Mouse (Mus musculus): ENCODE measurements around the gene Trim38. TPM values are rescaled to one million over a fixed set of nuclear protein-coding genes. Genes with fewer than 3 reads are reported as not detected.

Gene Trim38
- polyA plus RNA-seq, 2 experiments: 0.04 TPM; not detected in 1

DNA sequence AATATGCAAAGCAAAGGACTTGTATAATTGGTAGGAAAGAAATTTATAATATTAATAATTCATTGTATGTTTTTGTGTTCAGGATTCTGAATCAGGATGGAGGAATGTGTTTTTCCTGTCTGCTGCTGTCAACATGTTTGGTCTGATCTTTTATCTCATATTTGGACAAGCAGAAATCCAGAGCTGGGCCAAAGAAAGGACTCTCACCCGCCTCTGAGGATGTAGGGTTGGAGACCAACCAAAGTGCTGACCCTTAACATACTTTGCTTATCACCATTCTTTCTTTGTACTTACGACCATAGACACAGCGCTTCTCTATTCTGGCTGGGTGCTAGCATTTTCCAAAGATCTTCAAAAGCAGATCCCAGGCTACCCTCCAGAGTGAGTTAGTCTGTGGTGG lies 52.5 kb downstream of the Trim38 start:
- no peak overlapping the region for H3K4me2 ChIP-seq (replicated peaks; ENCODE audit: low read depth, low read length, severe bottlenecking)
- TF ChIP-seq POLR2A (IDR thresholded peaks at IDR 0.05; ENCODE audit: borderline replicate concordance, extremely low read depth, insufficient read depth, insufficient read length): no peak
- no peaks in the 10 kb centered on the region for H3K9me3 ChIP-seq (ENCODE audit: control insufficient read depth, low read length)
- ATAC-seq (ENCODE audit: low FRiP score, low read depth) (no peak), DNase-seq (ENCODE audit: low spot score) (no peak)
- no peaks in the 10 kb centered on the region for H3K27me3 ChIP-seq (ENCODE audit: control insufficient read depth, insufficient read depth, low read length)
- 0 out of 2 replicates have a peak, but pooled peaks cover 3% of the 10 kb centered on the region for H3K4me1 ChIP-seq (ENCODE audit: control insufficient read depth, insufficient read depth, low read length)
- no peaks in the 10 kb centered on the region for H3K36me3 ChIP-seq (ENCODE audit: control insufficient read depth, insufficient read depth, low read length)
- no peak overlapping the region for H3K4me3 ChIP-seq (replicated peaks; ENCODE audit: low read length)
- no peak overlapping the region for H3K9ac ChIP-seq (ENCODE audit: low read depth, low read length, severe bottlenecking)
- WGBS: 84% methylated on average over 3 of the region's 3 CpGs
- no peak overlapping the region for H3K27ac ChIP-seq (replicated peaks; ENCODE audit: low read depth, low read length)

DNA sequence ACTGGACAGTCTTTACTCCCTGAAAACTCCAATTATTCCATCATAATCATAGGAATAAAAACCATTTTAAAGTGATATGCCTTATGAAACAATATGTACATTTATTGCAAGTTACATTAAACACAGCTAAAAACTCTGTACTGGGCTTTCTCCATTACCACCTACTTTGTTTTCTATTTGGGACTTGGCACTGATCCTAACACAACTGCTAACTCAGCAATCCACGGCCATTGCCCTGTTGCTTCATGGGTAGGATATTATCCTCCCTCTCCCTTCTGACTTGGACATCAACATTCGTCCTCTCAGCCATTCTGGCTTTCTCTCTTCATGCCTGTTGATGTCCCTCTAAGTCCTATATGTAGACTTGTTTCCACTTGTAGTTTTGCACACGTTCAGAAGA lies 56.9 kb downstream of the Trim38 start:
- ATAC-seq (ENCODE audit: low FRiP score, low read depth) (no peak), DNase-seq (ENCODE audit: low spot score) (no peak)
- Histone ChIP-seq H3K36me3 (ENCODE audit: control insufficient read depth, insufficient read depth, low read length) (no peaks in the 10 kb centered on the region), H3K27ac (replicated peaks; ENCODE audit: low read depth, low read length) (no peak overlapping the region), H3K27me3 (ENCODE audit: control insufficient read depth, insufficient read depth, low read length) (no peaks in the 10 kb centered on the region), H3K4me3 (replicated peaks; ENCODE audit: low read length) (no peak overlapping the region), H3K9ac (ENCODE audit: low read depth, low read length, severe bottlenecking) (no peak overlapping the region), H3K9me3 (ENCODE audit: control insufficient read depth, low read length) (no peaks in the 10 kb centered on the region), H3K4me2 (replicated peaks; ENCODE audit: low read depth, low read length, severe bottlenecking) (no peak overlapping the region), H3K4me1 (ENCODE audit: control insufficient read depth, insufficient read depth, low read length) (no peaks in the 10 kb centered on the region)
- TF ChIP-seq POLR2A (IDR thresholded peaks at IDR 0.05; ENCODE audit: borderline replicate concordance, extremely low read depth, insufficient read depth, insufficient read length): no peak
- WGBS: 69% methylated on average over 3 of the region's 3 CpGs

DNA sequence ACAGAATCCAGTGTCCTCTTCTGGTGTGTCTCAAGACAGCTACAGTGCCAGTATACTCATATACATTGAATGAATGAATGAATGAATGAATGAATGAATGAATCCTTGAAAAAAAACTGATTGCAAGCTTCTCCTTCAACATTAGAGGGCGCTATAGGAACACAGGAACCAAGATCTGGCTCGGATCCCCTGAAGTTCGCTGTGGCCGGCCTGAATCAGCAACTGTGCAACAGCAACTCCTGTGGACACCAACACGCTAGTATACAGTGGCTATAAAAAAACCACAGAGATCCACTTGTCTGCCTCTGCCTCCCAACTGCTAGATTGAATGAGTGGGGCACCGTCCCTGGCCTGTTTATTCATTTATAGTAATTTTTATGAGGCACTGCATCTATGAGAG lies 63.3 kb downstream of the Trim38 start:
- DNase-seq (ENCODE audit: low spot score): peak; percentile 63
- H3K9ac ChIP-seq (ENCODE audit: low read depth, low read length, severe bottlenecking): no peak overlapping the region
- TF ChIP-seq POLR2A (IDR thresholded peaks at IDR 0.05; ENCODE audit: borderline replicate concordance, extremely low read depth, insufficient read depth, insufficient read length): no peak
- H3K4me3 ChIP-seq (replicated peaks; ENCODE audit: low read length): no peak overlapping the region
- ATAC-seq (ENCODE audit: low FRiP score, low read depth): no peak; the same call in 1 of the 2 replicates
- no peaks in the 10 kb centered on the region for H3K27me3 ChIP-seq (ENCODE audit: control insufficient read depth, insufficient read depth, low read length)
- H3K36me3 ChIP-seq (ENCODE audit: control insufficient read depth, insufficient read depth, low read length): no peaks in the 10 kb centered on the region
- H3K27ac ChIP-seq (replicated peaks; ENCODE audit: low read depth, low read length): no peak overlapping the region
- 10% methylated on average over 6 of the region's 6 CpGs for WGBS
- no peaks in the 10 kb centered on the region for H3K4me1 ChIP-seq (ENCODE audit: control insufficient read depth, insufficient read depth, low read length)
- H3K9me3 ChIP-seq (ENCODE audit: control insufficient read depth, low read length): no peaks in the 10 kb centered on the region
- H3K4me2 ChIP-seq (replicated peaks; ENCODE audit: low read depth, low read length, severe bottlenecking): no peak overlapping the region

DNA sequence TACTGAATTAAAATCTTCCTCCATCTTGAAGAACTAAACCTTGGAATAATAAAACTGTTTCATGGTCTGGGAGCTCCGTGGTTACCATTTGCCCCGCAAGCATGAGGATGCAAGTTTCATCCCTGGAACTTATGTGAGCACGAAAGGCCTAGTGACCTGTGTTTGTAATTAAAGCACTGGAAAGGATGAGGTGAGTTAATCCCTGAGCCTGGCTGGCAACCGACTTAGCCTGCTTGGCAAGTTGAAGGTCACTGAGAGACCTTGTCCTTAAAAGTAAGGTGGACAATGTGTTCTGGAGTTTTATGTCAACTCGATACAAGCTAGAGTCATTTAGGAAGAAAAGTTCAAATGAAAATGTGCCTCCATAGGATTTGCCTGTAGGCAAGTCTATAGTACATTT lies 65.1 kb downstream of the Trim38 start:
- H3K27ac ChIP-seq (replicated peaks; ENCODE audit: low read depth, low read length): no peak overlapping the region
- ATAC-seq (ENCODE audit: low FRiP score, low read depth): no peak
- H3K4me1 ChIP-seq (ENCODE audit: control insufficient read depth, insufficient read depth, low read length): no peaks in the 10 kb centered on the region
- H3K4me2 ChIP-seq (replicated peaks; ENCODE audit: low read depth, low read length, severe bottlenecking): no peak overlapping the region
- H3K9me3 ChIP-seq (ENCODE audit: control insufficient read depth, low read length): no peaks in the 10 kb centered on the region
- no peaks in the 10 kb centered on the region for H3K27me3 ChIP-seq (ENCODE audit: control insufficient read depth, insufficient read depth, low read length)
- no peaks in the 10 kb centered on the region for H3K36me3 ChIP-seq (ENCODE audit: control insufficient read depth, insufficient read depth, low read length)
- TF ChIP-seq POLR2A (IDR thresholded peaks at IDR 0.05; ENCODE audit: borderline replicate concordance, extremely low read depth, insufficient read depth, insufficient read length): no peak
- no peak overlapping the region for H3K4me3 ChIP-seq (replicated peaks; ENCODE audit: low read length)
- DNase-seq (ENCODE audit: low spot score): no peak
- 70% methylated on average over 5 of the region's 5 CpGs for WGBS
- H3K9ac ChIP-seq (ENCODE audit: low read depth, low read length, severe bottlenecking): no peak overlapping the region

DNA sequence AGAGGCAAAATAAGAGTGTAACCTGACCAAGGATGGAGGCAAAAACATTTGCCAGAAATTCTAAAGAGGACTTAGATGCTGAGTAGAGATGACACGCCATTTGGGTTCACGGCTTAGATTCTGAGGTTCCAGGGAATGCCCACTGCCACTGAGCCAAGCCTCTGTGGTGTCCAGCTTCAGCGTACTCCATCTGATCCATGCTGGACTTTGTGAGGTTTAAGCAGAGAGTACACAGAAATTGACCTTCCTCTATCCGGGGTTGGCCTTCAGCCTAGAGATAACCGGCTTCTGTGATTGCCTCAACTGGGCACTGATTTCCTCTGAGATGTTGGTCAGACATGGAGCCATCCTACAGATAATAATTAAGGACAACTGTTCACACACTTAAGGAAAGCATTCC lies 66.9 kb downstream of the Trim38 start:
- no peak overlapping the region for H3K27ac ChIP-seq (replicated peaks; ENCODE audit: low read depth, low read length)
- no peaks in the 10 kb centered on the region for H3K9me3 ChIP-seq (ENCODE audit: control insufficient read depth, low read length)
- no peaks in the 10 kb centered on the region for H3K27me3 ChIP-seq (ENCODE audit: control insufficient read depth, insufficient read depth, low read length)
- no peak for DNase-seq (ENCODE audit: low spot score)
- ATAC-seq (ENCODE audit: low FRiP score, low read depth): no peak
- H3K36me3 ChIP-seq (ENCODE audit: control insufficient read depth, insufficient read depth, low read length): no peaks in the 10 kb centered on the region
- no peak overlapping the region for H3K4me2 ChIP-seq (replicated peaks; ENCODE audit: low read depth, low read length, severe bottlenecking)
- no peak overlapping the region for H3K9ac ChIP-seq (ENCODE audit: low read depth, low read length, severe bottlenecking)
- no peaks in the 10 kb centered on the region for H3K4me1 ChIP-seq (ENCODE audit: control insufficient read depth, insufficient read depth, low read length)
- H3K4me3 ChIP-seq (replicated peaks; ENCODE audit: low read length): no peak overlapping the region
- no peak for TF ChIP-seq POLR2A (IDR thresholded peaks at IDR 0.05; ENCODE audit: borderline replicate concordance, extremely low read depth, insufficient read depth, insufficient read length)
- 92% methylated on average over 5 of the region's 5 CpGs for WGBS

DNA sequence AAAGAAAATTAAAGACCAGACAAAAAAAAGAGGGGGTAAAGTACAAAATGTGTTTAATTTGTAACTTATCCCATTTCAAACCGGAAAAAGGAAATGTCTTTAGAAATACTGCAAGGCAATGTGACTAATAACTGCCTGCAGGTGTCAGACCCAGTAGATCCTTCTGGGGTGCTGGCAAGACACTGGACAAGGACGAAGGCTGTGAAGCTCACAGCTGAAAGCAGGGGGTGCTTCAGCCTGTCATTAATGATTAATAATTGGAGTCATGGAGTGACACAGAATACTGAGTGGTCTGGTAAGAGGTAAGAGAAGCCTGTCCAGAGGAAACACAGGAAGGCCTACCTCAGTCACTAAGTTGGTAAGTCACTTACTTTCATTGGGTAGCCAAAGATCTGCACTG lies 69.6 kb downstream of the Trim38 start, which contains the start of gene Slc17a3:
TSS of gene Slc17a3 (plus strand) at position 127 of the 400 bp plus-strand sequence.
- H3K4me2 ChIP-seq (replicated peaks; ENCODE audit: low read depth, low read length, severe bottlenecking): no peak within 1 kb of the TSS
- 0 out of 2 replicates have a peak, but pooled peaks cover 3% of the 10 kb centered on the region for H3K4me1 ChIP-seq (ENCODE audit: control insufficient read depth, insufficient read depth, low read length)
- no peak within 1 kb of the TSS for H3K4me3 ChIP-seq (replicated peaks; ENCODE audit: low read length)
- H3K27me3 ChIP-seq (ENCODE audit: control insufficient read depth, insufficient read depth, low read length): no peaks in the 10 kb centered on the region
- H3K9ac ChIP-seq (ENCODE audit: low read depth, low read length, severe bottlenecking): no peak within 1 kb of the TSS
- TF ChIP-seq POLR2A (IDR thresholded peaks at IDR 0.05; ENCODE audit: borderline replicate concordance, extremely low read depth, insufficient read depth, insufficient read length): no peak
- H3K36me3 ChIP-seq (ENCODE audit: control insufficient read depth, insufficient read depth, low read length): no peaks in the 10 kb centered on the region
- no peak for ATAC-seq (ENCODE audit: low FRiP score, low read depth)
- H3K27ac ChIP-seq (replicated peaks; ENCODE audit: low read depth, low read length): no peak within 1 kb of the TSS
- 74% methylated on average over 2 of the region's 2 CpGs for WGBS
- H3K9me3 ChIP-seq (ENCODE audit: control insufficient read depth, low read length): no peaks in the 10 kb centered on the region
- no peak for DNase-seq (ENCODE audit: low spot score)

Small RNAs within 50 kb of the gene (microRNA-seq; reads per million reads assigned to microRNA genes)
- gene Gm44314 (not detected), gene Gm44484 (not detected)

Other genes with a start within 250 kb of the Trim38 start
Only the 30 nearest of the 37 such genes appear.
- gene Hist1h1d, start 216.7 kb upstream of the Trim38 start, polyA plus RNA-seq (2012; rRNA removed): 0.50 and 0.62 TPM in 2 replicates
- gene Hist1h1d, start 216.7 kb upstream of the Trim38 start, polyA plus RNA-seq (2014; fragmentation: Nextera tagmentation; extraction: Ambion mirVana): 0.47 and 0.61 TPM in 2 replicates
- gene Hist1h3e, start 207.5 kb upstream of the Trim38 start, polyA plus RNA-seq (2012; rRNA removed): 36.1 and 54.1 TPM in 2 replicates
- gene Hist1h3e, start 207.5 kb upstream of the Trim38 start, polyA plus RNA-seq (2014; fragmentation: Nextera tagmentation; extraction: Ambion mirVana): 6.7 and 7.0 TPM in 2 replicates
- 19.8 and 35.0 TPM in 2 replicates for gene Hist1h2ae, start 198.7 kb upstream of the Trim38 start, polyA plus RNA-seq (2012; rRNA removed)
- 103 and 109 TPM in 2 replicates for gene Hist1h2ae, start 198.7 kb upstream of the Trim38 start, polyA plus RNA-seq (2014; fragmentation: Nextera tagmentation; extraction: Ambion mirVana)
- gene Hist1h2bg, start 198.5 kb upstream of the Trim38 start, polyA plus RNA-seq (2012; rRNA removed): 38.9 and 60.8 TPM in 2 replicates
- 6.9 and 10.0 TPM in 2 replicates for gene Hist1h2bg, start 198.5 kb upstream of the Trim38 start, polyA plus RNA-seq (2014; fragmentation: Nextera tagmentation; extraction: Ambion mirVana)
- gene Hist1h2bf, start 195.7 kb upstream of the Trim38 start, polyA plus RNA-seq (2012; rRNA removed): 17.8 and 25.9 TPM in 2 replicates
- 5.3 and 8.5 TPM in 2 replicates for gene Hist1h2bf, start 195.7 kb upstream of the Trim38 start, polyA plus RNA-seq (2014; fragmentation: Nextera tagmentation; extraction: Ambion mirVana)
- 6.1 and 13.9 TPM in 2 replicates for gene Hist1h2ad, start 195.5 kb upstream of the Trim38 start, polyA plus RNA-seq (2012; rRNA removed)
- 1.2 and 5.3 TPM in 2 replicates for gene Hist1h2ad, start 195.5 kb upstream of the Trim38 start, polyA plus RNA-seq (2014; fragmentation: Nextera tagmentation; extraction: Ambion mirVana)
- gene Hist1h3d, start 194.2 kb upstream of the Trim38 start, polyA plus RNA-seq (2012; rRNA removed): 30.0 and 33.8 TPM in 2 replicates
- 6.8 and 10.4 TPM in 2 replicates for gene Hist1h3d, start 194.2 kb upstream of the Trim38 start, polyA plus RNA-seq (2014; fragmentation: Nextera tagmentation; extraction: Ambion mirVana)
- 9.4 and 9.8 TPM in 2 replicates for gene Hist1h4d, start 188.3 kb upstream of the Trim38 start, polyA plus RNA-seq (2012; rRNA removed)
- 95.5 and 101 TPM in 2 replicates for gene Hist1h4d, start 188.3 kb upstream of the Trim38 start, polyA plus RNA-seq (2014; fragmentation: Nextera tagmentation; extraction: Ambion mirVana)
- gene Hist1h2be, start 148.8 kb upstream of the Trim38 start, polyA plus RNA-seq (2012; rRNA removed): 3.0 and 3.4 TPM in 2 replicates
- gene Hist1h2be, start 148.8 kb upstream of the Trim38 start, polyA plus RNA-seq (2014; fragmentation: Nextera tagmentation; extraction: Ambion mirVana): 1.2 and 1.5 TPM in 2 replicates
- gene Hist1h1e, start 147.4 kb upstream of the Trim38 start, polyA plus RNA-seq (2012; rRNA removed): 7.4 and 7.7 TPM in 2 replicates
- 15.8 and 16.4 TPM in 2 replicates for gene Hist1h1e, start 147.4 kb upstream of the Trim38 start, polyA plus RNA-seq (2014; fragmentation: Nextera tagmentation; extraction: Ambion mirVana)
- 1.6 and 2.7 TPM in 2 replicates for gene Hist1h2ac, start 86.0 kb upstream of the Trim38 start, polyA plus RNA-seq (2012; rRNA removed)
- 0.65 and 0.78 TPM in 2 replicates for gene Hist1h2ac, start 86.0 kb upstream of the Trim38 start, polyA plus RNA-seq (2014; fragmentation: Nextera tagmentation; extraction: Ambion mirVana)
- 48.2 and 49.5 TPM in 2 replicates for gene Hist1h2bc, start 85.7 kb upstream of the Trim38 start, polyA plus RNA-seq (2012; rRNA removed)
- 34.9 and 44.4 TPM in 2 replicates for gene Hist1h2bc, start 85.7 kb upstream of the Trim38 start, polyA plus RNA-seq (2014; fragmentation: Nextera tagmentation; extraction: Ambion mirVana)
- gene Hist1h1t, start 74.1 kb upstream of the Trim38 start, polyA plus RNA-seq (2012; rRNA removed): 0.20 and 0.33 TPM in 2 replicates
- gene Hist1h1t, start 74.1 kb upstream of the Trim38 start, polyA plus RNA-seq (2014; fragmentation: Nextera tagmentation; extraction: Ambion mirVana): 0.21 TPM in 1 of 2 replicates, not detected in the other
- gene Hist1h4c, start 71.5 kb upstream of the Trim38 start, polyA plus RNA-seq (2012; rRNA removed): 5.6 and 10.0 TPM in 2 replicates
- gene Hist1h4c, start 71.5 kb upstream of the Trim38 start, polyA plus RNA-seq (2014; fragmentation: Nextera tagmentation; extraction: Ambion mirVana): 8.7 and 10.2 TPM in 2 replicates
- 3.6 and 4.5 TPM in 2 replicates for gene Hfe, start 59.1 kb upstream of the Trim38 start, polyA plus RNA-seq (2012; rRNA removed)
- 9.3 and 10.5 TPM in 2 replicates for gene Hfe, start 59.1 kb upstream of the Trim38 start, polyA plus RNA-seq (2014; fragmentation: Nextera tagmentation; extraction: Ambion mirVana)
- 23.7 and 28.5 TPM in 2 replicates for gene Hist1h1c, start 31.1 kb upstream of the Trim38 start, polyA plus RNA-seq (2012; rRNA removed)
- 24.7 and 27.5 TPM in 2 replicates for gene Hist1h1c, start 31.1 kb upstream of the Trim38 start, polyA plus RNA-seq (2014; fragmentation: Nextera tagmentation; extraction: Ambion mirVana)
- 41.4 and 92.0 TPM in 2 replicates for gene Hist1h3c, start 24.3 kb upstream of the Trim38 start, polyA plus RNA-seq (2012; rRNA removed)
- 8.1 and 12.0 TPM in 2 replicates for gene Hist1h3c, start 24.3 kb upstream of the Trim38 start, polyA plus RNA-seq (2014; fragmentation: Nextera tagmentation; extraction: Ambion mirVana)
- gene Hist1h2bb, start 23.2 kb upstream of the Trim38 start, polyA plus RNA-seq (2012; rRNA removed): 13.5 and 15.9 TPM in 2 replicates
- 1.2 and 1.4 TPM in 2 replicates for gene Hist1h2bb, start 23.2 kb upstream of the Trim38 start, polyA plus RNA-seq (2014; fragmentation: Nextera tagmentation; extraction: Ambion mirVana)
- gene Hist1h2ab, start 18.8 kb upstream of the Trim38 start, polyA plus RNA-seq (2012; rRNA removed): 37.1 and 40.4 TPM in 2 replicates
- 39.0 and 40.1 TPM in 2 replicates for gene Hist1h2ab, start 18.8 kb upstream of the Trim38 start, polyA plus RNA-seq (2014; fragmentation: Nextera tagmentation; extraction: Ambion mirVana)
- 52.4 and 65.5 TPM in 2 replicates for gene Hist1h3b, start 17.6 kb upstream of the Trim38 start, polyA plus RNA-seq (2012; rRNA removed)
- 6.5 and 12.4 TPM in 2 replicates for gene Hist1h3b, start 17.6 kb upstream of the Trim38 start, polyA plus RNA-seq (2014; fragmentation: Nextera tagmentation; extraction: Ambion mirVana)
- 20.0 and 26.6 TPM in 2 replicates for gene Hist1h4b, start 12.9 kb upstream of the Trim38 start, polyA plus RNA-seq (2012; rRNA removed)
- 4.4 and 6.6 TPM in 2 replicates for gene Hist1h4b, start 12.9 kb upstream of the Trim38 start, polyA plus RNA-seq (2014; fragmentation: Nextera tagmentation; extraction: Ambion mirVana)
- 10.1 and 16.1 TPM in 2 replicates for gene Hist1h4a, start 8.7 kb upstream of the Trim38 start, polyA plus RNA-seq (2012; rRNA removed)
- gene Hist1h4a, start 8.7 kb upstream of the Trim38 start, polyA plus RNA-seq (2014; fragmentation: Nextera tagmentation; extraction: Ambion mirVana): 0.84 and 0.90 TPM in 2 replicates
- gene Hist1h3a, start 7.5 kb upstream of the Trim38 start, polyA plus RNA-seq (2012; rRNA removed): 39.9 and 88.3 TPM in 2 replicates
- gene Hist1h3a, start 7.5 kb upstream of the Trim38 start, polyA plus RNA-seq (2014; fragmentation: Nextera tagmentation; extraction: Ambion mirVana): 7.8 and 8.6 TPM in 2 replicates
- 4.7 and 5.4 TPM in 2 replicates for gene Hist1h1a, start 6.2 kb upstream of the Trim38 start, polyA plus RNA-seq (2012; rRNA removed)
- gene Hist1h1a, start 6.2 kb upstream of the Trim38 start, polyA plus RNA-seq (2014; fragmentation: Nextera tagmentation; extraction: Ambion mirVana): 3.6 and 4.8 TPM in 2 replicates
- 0.01 TPM in 1 of 2 replicates, not detected in the other for gene Slc17a2, start 37.1 kb downstream of the Trim38 start, polyA plus RNA-seq (2012; rRNA removed)
- not detected in 2 replicates for gene Slc17a2, start 37.1 kb downstream of the Trim38 start, polyA plus RNA-seq (2014; fragmentation: Nextera tagmentation; extraction: Ambion mirVana)
- gene Slc17a3, start 69.5 kb downstream of the Trim38 start, polyA plus RNA-seq (2012; rRNA removed): 0.20 and 0.29 TPM in 2 replicates
- gene Slc17a3, start 69.5 kb downstream of the Trim38 start, polyA plus RNA-seq (2014; fragmentation: Nextera tagmentation; extraction: Ambion mirVana): 0.39 and 0.44 TPM in 2 replicates
- 0.04 and 0.05 TPM in 2 replicates for gene Slc17a1, start 97.8 kb downstream of the Trim38 start, polyA plus RNA-seq (2012; rRNA removed)
- gene Slc17a1, start 97.8 kb downstream of the Trim38 start, polyA plus RNA-seq (2014; fragmentation: Nextera tagmentation; extraction: Ambion mirVana): 0.30 TPM in 1 of 2 replicates, not detected in the other
- not detected in 2 replicates for gene Slc17a4, start 145.1 kb downstream of the Trim38 start, polyA plus RNA-seq (2012; rRNA removed)
- gene Slc17a4, start 145.1 kb downstream of the Trim38 start, polyA plus RNA-seq (2014; fragmentation: Nextera tagmentation; extraction: Ambion mirVana): not detected in 2 replicates
- not detected in 2 replicates for gene Hist1h2ba, start 164.2 kb downstream of the Trim38 start, polyA plus RNA-seq (2012; rRNA removed)
- not detected in 2 replicates for gene Hist1h2ba, start 164.2 kb downstream of the Trim38 start, polyA plus RNA-seq (2014; fragmentation: Nextera tagmentation; extraction: Ambion mirVana)
- not detected in 2 replicates for gene Hist1h2aa, start 164.5 kb downstream of the Trim38 start, polyA plus RNA-seq (2012; rRNA removed)
- gene Hist1h2aa, start 164.5 kb downstream of the Trim38 start, polyA plus RNA-seq (2014; fragmentation: Nextera tagmentation; extraction: Ambion mirVana): not detected in 2 replicates